Mouse (Mus musculus): ENCODE measurements at regions not wholly inside any gene's neighbourhood (a gene's known extent, or its start where the extent isn't known, plus 50 kb on each side); places are given as distances from the start of the nearest gene placed in this dataset.

GRCm38 (mm10) chr2:159451439-159451838 is 656.8 kb downstream of the Dhx35 start:
- Histone ChIP-seq H3K27me3 (replicated peaks) (peaks cover 4% of the 10 kb centered on the region), H3K4me3 (replicated peaks in 1 of 3; ENCODE audit: low read depth in 2 of 3, low read length in 2 of 3, poor library complexity in 1 of 3) (no peak overlapping the region), H3K4me2 (ENCODE audit: insufficient read depth, low read depth, poor library complexity, severe bottlenecking) (no peak overlapping the region), H3K36me3 (replicated peaks in 1 of 2; ENCODE audit: control insufficient read depth in 1 of 2, insufficient read depth in 1 of 2, low read length in 1 of 2) (no peaks in the 10 kb centered on the region), H3K9ac (ENCODE audit: insufficient read depth, low read depth) (no peak overlapping the region), H3K9me3 (replicated peaks; ENCODE audit: low read length) (no peaks in the 10 kb centered on the region), H3K4me1 (ENCODE audit: control insufficient read depth in 1 of 2, insufficient read depth in 2 of 2) (no peaks in the 10 kb centered on the region), H3K79me2 (replicated peaks; ENCODE audit: control insufficient read depth, extremely low read depth, insufficient read depth, poor library complexity, severe bottlenecking) (no peaks in the 10 kb centered on the region), H3K27ac (ENCODE audit: insufficient read depth, low read depth) (no peak overlapping the region)
- dilution Hi-C loops (cut with MboI; ENCODE audit: extremely low pct_ligation_motif_present, extremely low pct_unique_long_range_greater_than_20kb, low sequenced_read_pairs) = no loop called here
- in situ Hi-C loops (cut with MboI; ENCODE audit: low pct_ligation_motif_present, low pct_unique_long_range_greater_than_20kb, low sequenced_read_pairs) = no loop called here
- DNase-seq (ENCODE audit: extremely low read depth) = no peak
- TF ChIP-seq MAZ (IDR thresholded peaks at IDR 0.05; ENCODE audit: low read depth, low read length) (no peak), KAT2A (IDR thresholded peaks at IDR 0.05; ENCODE audit: insufficient replicate concordance, low read length) (no peak), MAX (IDR thresholded peaks at IDR 0.05; ENCODE audit: low read length) (no peak), SIN3A (IDR thresholded peaks at IDR 0.05; ENCODE audit: low read length) (no peak), ZC3H11A (IDR thresholded peaks at IDR 0.05; ENCODE audit: low read depth, low read length) (no peak), JUND (conservative IDR thresholded peaks at IDR 0.05; ENCODE audit: low read depth, low read length) (no peak), BHLHE40 (IDR thresholded peaks at IDR 0.05; ENCODE audit: low read depth, low read length) (no peak), CTCF (conservative IDR thresholded peaks at IDR 0.05 in 1 of 2, IDR thresholded peaks at IDR 0.05 in 1 of 2; ENCODE audit: low read depth in 2 of 2, low read length in 2 of 2) (no peak), ZKSCAN1 (IDR thresholded peaks at IDR 0.05; ENCODE audit: borderline replicate concordance, low read depth, low read length) (no peak), CHD1 (IDR thresholded peaks at IDR 0.05; ENCODE audit: low read depth, low read length) (no peak), SMC3 (IDR thresholded peaks at IDR 0.05; ENCODE audit: low read depth, low read length) (no peak), NELFE (IDR thresholded peaks at IDR 0.05; ENCODE audit: low read depth, low read length) (no peak), ZMIZ1 (IDR thresholded peaks at IDR 0.05; ENCODE audit: low read depth, low read length) (no peak), GABPA (IDR thresholded peaks at IDR 0.05; ENCODE audit: insufficient replicate concordance, low read depth, low read length) (no peak), PAX5 (IDR thresholded peaks at IDR 0.05; ENCODE audit: low read length) (no peak), MYC (IDR thresholded peaks at IDR 0.05; ENCODE audit: low read depth, low read length) (no peak), TBP (conservative IDR thresholded peaks at IDR 0.05; ENCODE audit: low read depth, low read length) (no peak), JUN (IDR thresholded peaks at IDR 0.05; ENCODE audit: insufficient read depth, low read depth, low read length) (no peak), EP300 (IDR thresholded peaks at IDR 0.05; ENCODE audit: low read length) (no peak)

- Histone ChIP-seq H3K4me2 (ENCODE audit: insufficient read depth, low read depth, poor library complexity, severe bottlenecking) (no peak overlapping the region), H3K27ac (ENCODE audit: insufficient read depth, low read depth) (no peak overlapping the region), H3K4me1 (ENCODE audit: control insufficient read depth in 1 of 2, insufficient read depth in 2 of 2) (no peaks in the 10 kb centered on the region), H3K36me3 (replicated peaks in 1 of 2; ENCODE audit: control insufficient read depth in 1 of 2, insufficient read depth in 1 of 2, low read length in 1 of 2) (no peaks in the 10 kb centered on the region), H3K79me2 (replicated peaks; ENCODE audit: control insufficient read depth, extremely low read depth, insufficient read depth, poor library complexity, severe bottlenecking) (no peaks in the 10 kb centered on the region), H3K9ac (ENCODE audit: insufficient read depth, low read depth) (no peak overlapping the region), H3K27me3 (replicated peaks) (no peaks in the 10 kb centered on the region), H3K9me3 (replicated peaks; ENCODE audit: low read length) (no peaks in the 10 kb centered on the region), H3K4me3 (replicated peaks in 1 of 3; ENCODE audit: low read depth in 2 of 3, low read length in 2 of 3, poor library complexity in 1 of 3) (no peak overlapping the region)
- no peak for DNase-seq (ENCODE audit: extremely low read depth)
- in situ Hi-C loops (cut with MboI; ENCODE audit: low pct_ligation_motif_present, low pct_unique_long_range_greater_than_20kb, low sequenced_read_pairs) = no loop called here
- TF ChIP-seq CHD1 (IDR thresholded peaks at IDR 0.05; ENCODE audit: low read depth, low read length) = no peak
- dilution Hi-C loops (cut with MboI; ENCODE audit: extremely low pct_ligation_motif_present, extremely low pct_unique_long_range_greater_than_20kb, low sequenced_read_pairs) = no loop called here
Observed at GRCm38 (mm10) chr2:159481399-159482080, 686.9 kb downstream of the Dhx35 start.
